Mouse (Mus musculus) CD4-positive, CD25-positive, alpha-beta regulatory T cell, adult 2 months (primary cell): ENCODE data around the gene Gm17402.

ENCODE experiments used
- DNase-seq: peaks from one replicate; pipeline ENCODE4 v3.0.0-alpha.2; 2012; ENCODE audit warnings: low read depth, low spot score

Gm17402 gene

GRCm38 (mm10) chr3:67375063-67375462, at the start of gene Gm17402:
Gene Gm17402 (minus strand): TSS chr3:67375163.
- no peak for DNase-seq

DNA sequence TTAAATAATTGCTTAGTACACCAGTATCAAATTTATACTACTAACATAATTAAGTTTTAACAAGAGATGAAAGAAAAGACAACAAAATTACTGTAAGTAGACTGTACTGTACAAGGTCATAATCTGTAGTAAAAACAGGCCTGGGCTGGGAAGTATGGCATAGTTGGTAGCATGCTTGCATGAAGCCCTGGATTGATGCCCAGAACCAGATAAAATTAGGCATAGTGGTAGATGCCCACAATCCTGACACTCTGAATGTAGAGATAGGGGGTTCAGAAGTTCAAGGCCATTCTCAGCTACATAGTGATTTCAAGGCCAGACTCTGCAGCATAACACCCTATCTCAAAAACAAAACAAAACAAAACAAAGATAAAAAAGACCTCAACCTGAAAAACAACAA, 3.3 kb upstream of the Gm17402 start:
- DNase-seq = no peak

- DNase-seq = peak; percentile 6
These were observed 594 bp downstream of the Gm17402 start for GRCm38 (mm10) chr3:67374360-67374778.

GRCm38 (mm10) chr3:67373872-67374271, 1.1 kb downstream of the Gm17402 start, which contains the start of gene Mlf1:
Gene Mlf1 (plus strand): TSS chr3:67374097.
- DNase-seq = peak; percentile 87

GRCm38 (mm10) chr3:67372781-67373180, 2.2 kb downstream of the Gm17402 start:
- no peak for DNase-seq

DNA sequence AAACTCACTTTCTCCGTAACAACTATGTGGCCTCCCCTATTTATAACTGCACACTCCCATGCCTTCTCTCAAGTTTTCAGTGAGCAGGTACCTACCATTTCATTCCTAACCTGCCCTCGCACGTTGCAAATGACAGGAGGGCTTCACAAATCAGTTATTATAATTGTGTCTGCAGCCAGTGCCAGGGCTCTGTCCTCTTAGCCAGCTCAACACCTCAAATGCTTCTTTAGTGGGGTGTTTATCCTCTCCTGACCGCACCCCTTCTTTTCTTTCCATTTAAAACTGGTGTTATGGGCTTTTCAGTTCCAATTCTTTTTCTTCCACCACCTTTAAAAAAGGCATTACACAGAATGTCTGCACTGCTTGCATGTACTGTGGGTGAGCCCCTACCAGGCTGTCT, 2.8 kb downstream of the Gm17402 start:
- no peak for DNase-seq

DNA sequence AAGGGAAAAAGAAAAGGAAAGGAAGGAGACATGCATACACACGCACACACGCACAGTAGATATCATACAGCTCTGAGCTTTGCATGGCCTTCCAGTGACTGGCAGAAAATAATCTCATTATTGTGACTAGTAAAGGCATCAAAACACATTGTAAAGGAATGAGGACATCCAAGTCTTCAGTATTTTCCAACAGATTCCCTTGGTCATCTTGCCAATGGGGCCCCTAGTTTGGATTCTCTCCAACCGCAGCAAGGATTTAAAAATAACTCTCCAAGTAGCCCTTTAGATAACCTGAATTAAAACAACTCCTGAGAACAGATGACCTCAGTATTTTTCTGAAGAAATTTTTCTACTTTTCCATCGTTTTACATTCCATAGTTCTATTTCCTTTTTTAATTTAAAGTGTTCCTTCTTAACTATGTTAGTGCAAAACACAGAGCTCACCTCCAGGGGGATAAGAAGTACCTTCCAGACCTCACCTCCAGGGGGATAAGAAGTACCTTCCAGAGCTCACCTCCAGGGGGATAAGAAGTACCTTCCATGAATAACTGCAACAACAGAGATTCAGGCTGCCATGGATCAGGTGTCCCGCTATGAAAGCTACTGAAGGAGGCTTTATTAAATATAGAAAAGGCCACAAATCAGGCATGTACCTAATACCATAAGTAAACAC, 5.4 kb downstream of the Gm17402 start:
- DNase-seq = peak; percentile 23

GRCm38 (mm10) chr3:67367481-67367880, 7.5 kb downstream of the Gm17402 start:
- DNase-seq = no peak

DNA sequence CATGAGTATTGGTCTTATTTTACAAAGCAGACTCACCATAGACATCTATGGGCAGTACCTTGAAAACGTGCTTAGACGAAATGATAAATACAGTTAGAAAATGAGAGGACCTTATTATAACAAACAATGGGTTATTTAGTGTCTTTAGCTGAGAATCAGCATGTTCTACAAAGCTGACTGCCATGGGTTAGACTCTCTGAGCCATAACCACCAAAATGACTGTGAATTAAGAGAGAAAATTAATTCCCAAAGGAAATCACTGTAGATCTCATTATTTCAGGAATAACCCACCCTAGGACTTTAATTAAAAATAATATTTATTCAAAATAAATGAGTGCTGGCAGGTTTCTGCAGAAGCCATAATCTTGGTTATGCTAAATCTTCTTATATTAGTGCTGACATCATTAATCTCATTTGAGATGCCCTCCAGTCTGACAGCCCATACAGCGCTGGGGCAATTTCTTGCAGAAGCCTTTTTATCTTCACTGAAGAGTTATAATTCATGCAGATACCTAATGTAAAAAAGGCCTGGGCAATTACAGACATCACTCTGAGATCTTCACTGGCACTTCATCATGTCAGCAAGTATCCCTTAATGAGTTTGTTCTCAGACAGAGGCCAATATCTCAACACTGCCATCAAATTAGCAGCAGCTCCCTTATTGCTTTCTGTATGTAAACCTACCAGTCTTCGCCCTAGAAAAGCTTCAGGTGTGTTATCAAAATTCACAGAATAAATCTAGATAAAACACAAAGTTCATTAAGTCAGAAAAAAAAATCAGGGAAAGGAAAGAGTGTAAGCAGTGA, 8.7 kb downstream of the Gm17402 start:
- DNase-seq = no peak

- DNase-seq = no peak
These were observed 16.6 kb downstream of the Gm17402 start for GRCm38 (mm10) chr3:67358376-67358775.

DNA sequence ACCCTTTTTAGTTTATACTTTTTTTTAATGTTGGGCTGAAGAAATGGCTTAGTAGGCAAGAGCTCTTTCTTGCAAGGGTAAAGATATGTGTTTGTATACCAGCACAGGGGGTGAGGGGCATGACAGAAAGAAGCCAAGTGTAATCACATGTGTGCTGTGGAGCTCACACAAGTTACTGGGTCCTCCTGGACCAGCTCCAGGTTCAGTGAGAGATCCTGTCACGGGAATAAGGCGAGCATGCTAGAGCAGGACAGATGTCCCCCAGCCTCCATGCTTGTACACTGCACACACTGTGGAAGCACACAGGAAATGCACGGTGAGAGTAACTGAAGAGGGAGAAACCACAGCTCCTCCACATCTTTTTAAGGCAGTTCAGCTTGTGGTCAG, 22.2 kb downstream of the Gm17402 start:
- DNase-seq = no peak

- DNase-seq = peak; percentile 75
These were observed 22.7 kb downstream of the Gm17402 start for GRCm38 (mm10) chr3:67352128-67352762.

DNA sequence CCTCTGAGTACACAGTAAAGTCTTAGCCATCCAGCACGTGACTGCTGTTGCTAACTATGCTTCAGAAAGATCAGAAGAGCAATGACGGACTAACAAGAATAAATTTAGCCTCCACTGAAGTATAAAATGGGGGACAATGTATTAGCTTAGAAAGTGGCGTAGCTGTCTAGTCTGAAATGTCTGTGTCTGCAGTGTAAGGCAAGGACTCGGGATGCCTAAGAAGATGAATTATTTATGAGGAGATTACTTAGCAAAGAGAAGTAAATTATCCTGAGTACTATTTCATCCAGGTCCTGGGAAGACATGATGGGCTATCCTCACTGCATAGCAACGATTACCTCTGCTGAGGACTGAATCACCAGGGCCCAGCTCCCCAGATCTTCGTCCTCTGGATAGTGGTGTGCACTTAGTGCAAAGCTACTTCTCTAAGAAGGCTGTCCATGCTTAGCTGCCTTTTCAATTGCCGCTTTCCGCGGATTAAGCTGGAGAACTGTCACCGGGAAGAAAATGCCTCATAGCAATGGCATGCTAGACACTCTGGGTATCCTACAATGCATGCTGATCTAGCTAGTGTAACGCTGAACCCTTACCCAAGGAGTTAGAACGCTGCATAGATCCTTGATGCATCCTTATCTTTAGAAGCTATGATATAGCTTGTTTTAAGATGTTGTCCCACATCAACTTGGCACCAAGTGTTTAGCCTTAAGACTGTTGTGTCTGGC, 23.4 kb downstream of the Gm17402 start:
- DNase-seq = no peak

GRCm38 (mm10) chr3:67346674-67347073, 28.3 kb downstream of the Gm17402 start:
- DNase-seq = no peak

DNA sequence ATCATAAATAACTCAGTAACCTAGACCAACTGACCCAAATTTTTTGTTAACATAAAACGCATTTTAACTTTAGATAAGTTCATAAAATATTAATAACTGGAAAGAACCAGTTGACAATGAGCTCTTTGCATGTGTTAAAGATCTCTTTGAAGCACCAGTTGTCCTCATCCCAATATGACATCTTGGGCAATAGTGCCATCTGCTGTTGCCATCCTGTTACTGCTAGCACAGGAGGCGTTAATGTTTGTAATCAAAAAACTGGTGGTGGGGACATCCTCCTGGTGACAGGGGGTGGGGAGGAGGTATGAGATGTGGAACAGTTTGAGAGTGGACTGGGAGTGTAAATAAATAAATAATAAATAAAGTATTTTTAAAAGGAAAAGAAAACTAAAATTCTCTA, 30.4 kb downstream of the Gm17402 start:
- DNase-seq = peak; percentile 66

- DNase-seq = no peak
These were observed 31.8 kb downstream of the Gm17402 start for GRCm38 (mm10) chr3:67343004-67343662.

GRCm38 (mm10) chr3:67340921-67341320, 34.0 kb downstream of the Gm17402 start:
- DNase-seq = no peak

- DNase-seq = no peak
These were observed 35.4 kb downstream of the Gm17402 start for GRCm38 (mm10) chr3:67339558-67339957.

DNA sequence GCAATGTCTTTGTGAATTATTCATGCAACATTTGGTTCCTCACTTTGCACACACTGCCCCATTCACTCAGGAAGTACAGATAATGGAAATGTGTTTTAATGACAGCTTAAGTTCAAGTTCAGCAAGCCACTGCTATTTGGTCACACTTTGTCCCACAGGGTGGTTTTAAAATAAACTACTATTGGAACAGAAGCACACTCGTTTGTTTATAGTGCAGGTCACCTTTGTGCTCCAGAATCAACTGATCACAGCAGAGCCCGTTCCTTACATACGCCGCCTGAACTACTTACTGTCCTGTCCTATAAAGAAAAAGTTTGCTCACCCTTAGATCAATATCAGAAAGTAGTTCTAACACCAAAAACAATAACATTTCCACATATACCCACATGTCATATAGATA, 52.5 kb downstream of the Gm17402 start:
- DNase-seq = no peak
